Mouse (Mus musculus): Measurements from ENCODE around the gene Exd1. TPM values are rescaled to one million over a fixed set of nuclear protein-coding genes. Genes with fewer than 3 reads are reported as not detected.

Gene Exd1
- 0.54 and 0.76 TPM in 2 replicates for polyA plus RNA-seq (2016; fragmentation: Nextera tagmentation; extraction: Ambion mirVana)

GRCm38 (mm10) chr2:119547522-119548370, at the start of gene Exd1, which contains the start of gene Chp1:
Gene Exd1, minus strand, starts transcription at chr2:119547627.
Gene Chp1, plus strand, starts transcription at chr2:119547697.
- peak within 1 kb of the TSS; percentile 79 for H3K9ac ChIP-seq
- H3K4me1 ChIP-seq: peaks cover 12% of the 10 kb centered on the region
- H3K36me3 ChIP-seq: no peaks in the 10 kb centered on the region
- peak within 1 kb of the TSS; percentile 86 for H3K27ac ChIP-seq
- H3K4me2 ChIP-seq (replicated peaks): peak within 1 kb of the TSS; percentile 67
- peak; percentile 98 for ATAC-seq (ENCODE audit: low FRiP score)
- no peaks in the 10 kb centered on the region for H3K9me3 ChIP-seq (replicated peaks)
- peak within 1 kb of the TSS; percentile 78 for H3K4me3 ChIP-seq
- H3K27me3 ChIP-seq: no peaks in the 10 kb centered on the region
- under 1% methylated on average over 56 of the region's 57 CpGs for WGBS

- ATAC-seq (ENCODE audit: low FRiP score): no peak
- 95% methylated on average over 8 of the region's 8 CpGs for WGBS
- H3K36me3 ChIP-seq: peaks cover 43% of the 10 kb centered on the region
- no peak overlapping the region for H3K9ac ChIP-seq
- no peak overlapping the region for H3K4me3 ChIP-seq
- H3K27me3 ChIP-seq: no peaks in the 10 kb centered on the region
- H3K4me2 ChIP-seq (replicated peaks): no peak overlapping the region
- no peaks in the 10 kb centered on the region for H3K9me3 ChIP-seq (replicated peaks)
- H3K27ac ChIP-seq: no peak overlapping the region
- H3K4me1 ChIP-seq: peaks cover 24% of the 10 kb centered on the region
Measured at GRCm38 (mm10) chr2:119596781-119597330, 49.4 kb upstream of the Exd1 start.

GRCm38 (mm10) chr2:119595308-119595707, 47.9 kb upstream of the Exd1 start:
- Histone ChIP-seq H3K4me1 (peaks cover 20% of the 10 kb centered on the region), H3K9ac (peak overlapping the region; percentile 91), H3K27me3 (no peaks in the 10 kb centered on the region), H3K36me3 (peaks cover 32% of the 10 kb centered on the region), H3K4me3 (peak overlapping the region; percentile 96), H3K9me3 (replicated peaks) (no peaks in the 10 kb centered on the region), H3K4me2 (replicated peaks) (peak overlapping the region; percentile 57), H3K27ac (no peak overlapping the region)
- no peak for ATAC-seq (ENCODE audit: low FRiP score)
- WGBS: 59% methylated on average over 4 of the region's 4 CpGs

GRCm38 (mm10) chr2:119594113-119594981, 46.9 kb upstream of the Exd1 start:
- peak; percentile 98 for ATAC-seq (ENCODE audit: low FRiP score)

GRCm38 (mm10) chr2:119593765-119594112, 46.3 kb upstream of the Exd1 start:
- Histone ChIP-seq H3K4me2 (replicated peaks) (peak overlapping the region; percentile 47), H3K4me1 (peaks cover 20% of the 10 kb centered on the region), H3K27ac (peak overlapping the region; percentile 70), H3K4me3 (peak overlapping the region; percentile 96; the same call in 1 of the 2 replicates), H3K9ac (peak overlapping the region; percentile 24), H3K27me3 (no peaks in the 10 kb centered on the region), H3K9me3 (replicated peaks) (no peaks in the 10 kb centered on the region), H3K36me3 (peaks cover 20% of the 10 kb centered on the region)
- peak; percentile 61 for ATAC-seq (ENCODE audit: low FRiP score)
- WGBS: 13% methylated on average over 7 of the region's 7 CpGs

More at GRCm38 (mm10) chr2:119594113-119594981, 46.9 kb upstream of the Exd1 start:
- Histone ChIP-seq H3K9ac (peak overlapping the region; percentile 91), H3K4me1 (peaks cover 20% of the 10 kb centered on the region), H3K27ac (peak overlapping the region; percentile 86), H3K9me3 (replicated peaks) (no peaks in the 10 kb centered on the region), H3K4me2 (replicated peaks) (peak overlapping the region; percentile 57), H3K27me3 (no peaks in the 10 kb centered on the region), H3K36me3 (peaks cover 25% of the 10 kb centered on the region), H3K4me3 (peak overlapping the region; percentile 96)
- under 1% methylated on average over 61 of the region's 61 CpGs for WGBS

- H3K9me3 ChIP-seq (replicated peaks): no peaks in the 10 kb centered on the region
- WGBS: 89% methylated on average over 3 of the region's 3 CpGs
Measured at GRCm38 (mm10) chr2:119591247-119591646, 43.8 kb upstream of the Exd1 start.

GRCm38 (mm10) chr2:119587383-119587782, 40.0 kb upstream of the Exd1 start:
- H3K9ac ChIP-seq: no peak overlapping the region
- no peak for ATAC-seq (ENCODE audit: low FRiP score)
- H3K4me1 ChIP-seq: no peaks in the 10 kb centered on the region
- H3K4me3 ChIP-seq: no peak overlapping the region
- H3K4me2 ChIP-seq (replicated peaks): no peak overlapping the region
- H3K27ac ChIP-seq: no peak overlapping the region
- WGBS: 19% methylated on average over 4 of the region's 4 CpGs
- no peaks in the 10 kb centered on the region for H3K9me3 ChIP-seq (replicated peaks)
- H3K27me3 ChIP-seq: no peaks in the 10 kb centered on the region
- H3K36me3 ChIP-seq: 0 out of 2 replicates have a peak, but pooled peaks cover 4% of the 10 kb centered on the region

More at GRCm38 (mm10) chr2:119591247-119591646, 43.8 kb upstream of the Exd1 start:
- Histone ChIP-seq H3K36me3 (0 out of 2 replicates have a peak, but pooled peaks cover 1% of the 10 kb centered on the region), H3K4me3 (no peak overlapping the region), H3K27ac (no peak overlapping the region), H3K9ac (no peak overlapping the region), H3K27me3 (no peaks in the 10 kb centered on the region), H3K4me2 (replicated peaks) (no peak overlapping the region), H3K4me1 (peaks cover 16% of the 10 kb centered on the region)
- no peak for ATAC-seq (ENCODE audit: low FRiP score)

- no peak for ATAC-seq (ENCODE audit: low FRiP score)
- Histone ChIP-seq H3K27me3 (no peaks in the 10 kb centered on the region), H3K4me1 (no peaks in the 10 kb centered on the region), H3K9me3 (replicated peaks) (no peaks in the 10 kb centered on the region), H3K4me3 (no peak overlapping the region), H3K27ac (no peak overlapping the region), H3K9ac (no peak overlapping the region), H3K4me2 (replicated peaks) (no peak overlapping the region), H3K36me3 (peaks cover 9% of the 10 kb centered on the region; the same call in 1 of the 2 replicates)
- 88% methylated on average over 8 of the region's 8 CpGs for WGBS
Measured at GRCm38 (mm10) chr2:119584282-119584681, 36.9 kb upstream of the Exd1 start.

GRCm38 (mm10) chr2:119583439-119583838, 36.0 kb upstream of the Exd1 start:
- peaks cover 9% of the 10 kb centered on the region; the same call in 1 of the 2 replicates for H3K36me3 ChIP-seq
- no peaks in the 10 kb centered on the region for H3K27me3 ChIP-seq
- no peak overlapping the region for H3K27ac ChIP-seq
- H3K4me3 ChIP-seq: no peak overlapping the region
- no peak overlapping the region for H3K4me2 ChIP-seq (replicated peaks)
- H3K9me3 ChIP-seq (replicated peaks): no peaks in the 10 kb centered on the region
- H3K9ac ChIP-seq: no peak overlapping the region
- ATAC-seq (ENCODE audit: low FRiP score): no peak
- 73% methylated on average over 2 of the region's 2 CpGs for WGBS
- H3K4me1 ChIP-seq: no peaks in the 10 kb centered on the region

- no peak overlapping the region for H3K4me3 ChIP-seq
- no peaks in the 10 kb centered on the region for H3K9me3 ChIP-seq (replicated peaks)
- H3K4me2 ChIP-seq (replicated peaks): no peak overlapping the region
- H3K4me1 ChIP-seq: no peaks in the 10 kb centered on the region
- H3K27me3 ChIP-seq: no peaks in the 10 kb centered on the region
- ATAC-seq (ENCODE audit: low FRiP score): no peak
- 100% methylated on average over 3 of the region's 3 CpGs for WGBS
- peaks cover 16% of the 10 kb centered on the region; the same call in 1 of the 2 replicates for H3K36me3 ChIP-seq
- H3K27ac ChIP-seq: no peak overlapping the region
- H3K9ac ChIP-seq: no peak overlapping the region
Measured at GRCm38 (mm10) chr2:119581571-119581970, 34.1 kb upstream of the Exd1 start.

- no peaks in the 10 kb centered on the region for H3K9me3 ChIP-seq (replicated peaks)
- no peaks in the 10 kb centered on the region for H3K4me1 ChIP-seq
- H3K36me3 ChIP-seq: peaks cover 35% of the 10 kb centered on the region
- no peak overlapping the region for H3K27ac ChIP-seq
- no peak for ATAC-seq (ENCODE audit: low FRiP score)
- no peaks in the 10 kb centered on the region for H3K27me3 ChIP-seq
- WGBS: 92% methylated on average over 1 of the region's 1 CpGs
- H3K4me3 ChIP-seq: no peak overlapping the region
- no peak overlapping the region for H3K4me2 ChIP-seq (replicated peaks)
- no peak overlapping the region for H3K9ac ChIP-seq
Measured at GRCm38 (mm10) chr2:119572471-119572870, 25.0 kb upstream of the Exd1 start.

Measured in hindbrain, embryonic 12.5 days (tissue).